17 mouse cellular contexts compared by ENCODE assay signal in the genomic region with DNA sequence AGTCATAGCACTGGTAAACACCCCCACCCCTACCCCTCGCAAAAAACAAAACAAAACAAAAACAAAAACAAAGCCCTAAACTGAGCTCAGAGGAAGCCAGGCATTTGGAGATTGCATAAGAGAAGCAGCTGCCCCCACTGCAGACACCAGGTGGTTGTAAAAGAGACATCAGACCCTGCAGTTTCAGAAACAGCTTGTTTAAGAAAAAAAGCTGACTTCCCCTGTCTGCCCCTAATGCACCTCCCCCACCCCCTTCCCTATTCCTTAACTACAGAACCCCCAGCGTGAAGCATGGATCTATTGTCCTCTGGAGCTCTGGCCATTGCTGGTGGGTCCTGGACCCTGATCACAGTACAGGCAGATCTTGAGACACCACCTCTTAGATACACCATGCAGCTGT. TPM values are rescaled to one million over a fixed set of nuclear protein-coding genes. Genes with fewer than 3 reads are reported as not detected.
DNase-seq lines count a peak whose midpoint lies in the region; ATAC-seq and TF ChIP-seq lines count a peak whose summit lies in the region.
"Had no signal": no experiment of that assay in that cellular context is flagged by ENCODE, and none has a peak within 500 bp of the region (broad histone marks: within the 10 kb centered on the region; RNA-seq: fewer than 3 reads in every experiment).

No protein-coding gene starts in this region.

- H3ac ChIP-seq in myocyte (ENCODE audit: control insufficient read depth, insufficient read length): no peak overlapping the region

- DNase-seq in frontal cortex, postnatal 14 days (ENCODE audit: low spot score in 2 of 2): no peak
- peak; percentile 31 for DNase-seq in neural tube, embryonic 10.5 days (ENCODE audit: extremely low spot score, low spot score)
- DNase-seq in layer of hippocampus, postnatal 14 days (ENCODE audit: low spot score in 2 of 2): no peak
- no peak for DNase-seq in heart, embryonic 10.5 days (ENCODE audit: low spot score)
- DNase-seq: adrenal gland, postnatal 10 days; cerebellum, adult 11-12 months; cerebellum, postnatal 36 days; heart, postnatal 36 days; kidney, adult 8-10 months; kidney, postnatal 25 days; lung, postnatal 10 days; spleen, adult 18-20 months had no signal

- H3K4me2 ChIP-seq in neural tube, embryonic 15.5 days: no peak overlapping the region
- no peak overlapping the region for H3K4me2 ChIP-seq in myocyte (ENCODE audit: low read depth)
- H3K4me2 ChIP-seq: heart, embryonic 12.5 days; limb, embryonic 13.5 days had no signal

- H3K36me3 ChIP-seq in neural tube, embryonic 15.5 days: no peaks in the 10 kb centered on the region
- no peaks in the 10 kb centered on the region for H3K36me3 ChIP-seq in myocyte (ENCODE audit: control insufficient read depth, insufficient read depth)
- 0 out of 2 replicates have a peak, but pooled peaks cover 2% of the 10 kb centered on the region for H3K36me3 ChIP-seq in heart, embryonic 10.5 days
- H3K36me3 ChIP-seq: heart, embryonic 12.5 days had no signal

- H3K4me3 ChIP-seq in neural tube, embryonic 15.5 days (replicated peaks): no peak overlapping the region
- no peak overlapping the region for H3K4me3 ChIP-seq in myocyte
- no peak overlapping the region for H3K4me3 ChIP-seq in heart, embryonic 10.5 days
- H3K4me3 ChIP-seq: heart, embryonic 12.5 days; limb, embryonic 13.5 days had no signal

- no peak overlapping the region for H3K27ac ChIP-seq in neural tube, embryonic 15.5 days (replicated peaks)
- H3K27ac ChIP-seq in heart, embryonic 10.5 days: no peak overlapping the region
- H3K27ac ChIP-seq: limb, embryonic 13.5 days had no signal

- no peaks in the 10 kb centered on the region for H3K27me3 ChIP-seq in neural tube, embryonic 15.5 days (replicated peaks)
- H3K27me3 ChIP-seq in myocyte (ENCODE audit: control insufficient read depth, insufficient read depth, insufficient read length): no peaks in the 10 kb centered on the region
- no peaks in the 10 kb centered on the region for H3K27me3 ChIP-seq in heart, embryonic 10.5 days (ENCODE audit: insufficient read depth, poor library complexity, severe bottlenecking)
- H3K27me3 ChIP-seq: limb, embryonic 13.5 days had no signal

- peaks cover 5% of the 10 kb centered on the region; the same call in 1 of the 2 replicates for H3K4me1 ChIP-seq in neural tube, embryonic 15.5 days
- peaks cover 34% of the 10 kb centered on the region for H3K4me1 ChIP-seq in heart, embryonic 10.5 days

- H3K9ac ChIP-seq in neural tube, embryonic 15.5 days (replicated peaks): no peak overlapping the region
- H3K9ac ChIP-seq: heart, embryonic 12.5 days; limb, embryonic 13.5 days had no signal

- TF ChIP-seq POLR2A in myocyte (IDR thresholded peaks at IDR 0.05; ENCODE audit: insufficient read length, low read depth): no peak

- 0 out of 2 replicates have a peak, but pooled peaks have one; percentile 24 for ATAC-seq in frontal cortex, adult (ENCODE audit: low TSS enrichment)
- ATAC-seq in neural tube, embryonic 15.5 days (ENCODE audit: low FRiP score): no peak

- H3K79me2 ChIP-seq in myocyte (ENCODE audit: control insufficient read depth, insufficient read depth): no peaks in the 10 kb centered on the region

- H3K9me3 ChIP-seq in neural tube, embryonic 15.5 days (replicated peaks): no peaks in the 10 kb centered on the region
- H3K9me3 ChIP-seq in heart, embryonic 10.5 days: no peaks in the 10 kb centered on the region
- H3K9me3 ChIP-seq: heart, embryonic 12.5 days; limb, embryonic 13.5 days had no signal

- WGBS in neural tube, embryonic 15.5 days: 11% methylated on average over 2 of the region's 2 CpGs
- 25% methylated on average over 2 of the region's 2 CpGs for WGBS in heart, embryonic 10.5 days

TF ChIP-seq in myocyte, 11 proteins besides CTCF, POLR2A, EP300 and RAD21:
- TF ChIP-seq TCF12 (IDR thresholded peaks at IDR 0.05; ENCODE audit: insufficient read depth, poor library complexity, severe bottlenecking) (peak; percentile 11), CEBPB (IDR thresholded peaks at IDR 0.05; ENCODE audit: insufficient read depth, poor library complexity, severe bottlenecking) (no peak)
TF ChIP-seq in myocyte: peak in this region for 1.

RNA-seq across cellular contexts. Expression of a gene that starts 21.4 kb away (rescaled TPM):
- 5.5 and 5.6 TPM in 2 replicates for polyA plus RNA-seq in neural tube, embryonic 15.5 days (2015; fragmentation: Nextera tagmentation; extraction: Ambion mirVana)
- polyA plus RNA-seq in myocyte (2012; fragmentation: generic; extraction: Trizol): 18.8 TPM
- 10 to 100 TPM; 24.9 to 26.6 TPM for total RNA-seq in layer of hippocampus, postnatal 14 days (2021)
- 4.0 and 5.3 TPM in 2 replicates for polyA plus RNA-seq in heart, embryonic 10.5 days (2016; fragmentation: Nextera tagmentation; extraction: Ambion mirVana)
